Comparison of ENCODE assay signal across 12 mouse cellular contexts in the genomic region with DNA sequence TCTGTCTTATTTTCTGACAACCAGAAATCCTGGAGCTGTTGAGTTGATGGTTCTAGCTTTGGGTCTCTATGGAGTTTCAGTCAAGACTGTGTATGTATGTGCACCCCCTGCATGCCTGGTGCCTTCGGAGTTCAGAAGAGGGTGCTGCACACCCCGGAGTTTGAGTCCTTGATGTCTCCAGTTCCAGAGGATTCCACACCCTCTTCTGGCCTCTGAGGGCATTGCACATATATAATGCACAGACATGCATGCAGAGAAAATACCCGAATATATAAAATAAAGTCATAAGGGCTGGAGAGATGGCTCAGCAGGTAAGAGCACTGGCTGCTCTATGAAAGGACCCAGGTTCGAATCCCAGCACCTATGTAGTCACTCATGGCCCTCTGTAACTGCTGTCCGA. TPM values are rescaled to one million over a fixed set of nuclear protein-coding genes. Genes with fewer than 3 reads are reported as not detected.
DNase-seq lines count a peak whose midpoint lies in the region; ATAC-seq and TF ChIP-seq lines count a peak whose summit lies in the region.
"Had no signal": no experiment of that assay in that cellular context is flagged by ENCODE, and none has a peak within 500 bp of the region (broad histone marks: within the 10 kb centered on the region; RNA-seq: fewer than 3 reads in every experiment).

No protein-coding gene starts in this region.

- ATAC-seq in cerebellum, adult (ENCODE audit: insufficient number of reproducible peaks, low FRiP score, low TSS enrichment) = no peak
- no peak for ATAC-seq in limb, embryonic 11.5 days (ENCODE audit: insufficient number of reproducible peaks, low FRiP score, low TSS enrichment, low read depth)
- peak; percentile 32; the same call in 1 of the 2 replicates for ATAC-seq in megakaryocyte progenitor cell, adult 5-6 weeks (replicated peaks; ENCODE audit: poor library complexity)

- H3K9ac ChIP-seq in limb, embryonic 11.5 days (ENCODE audit: low read length) = no peak overlapping the region

- WGBS in limb, embryonic 11.5 days = 70% methylated on average over 5 of the region's 5 CpGs
- 77% methylated on average over 5 of the region's 5 CpGs for WGBS in limb, embryonic 10.5 days
- 51% methylated on average over 5 of the region's 5 CpGs for WGBS in cerebellum, adult 2 months

- TF ChIP-seq CTCF in cerebellum, adult 2 months (IDR thresholded peaks at IDR 0.05; ENCODE audit: borderline replicate concordance, insufficient read depth, low read depth, low read length) = no peak

- H3K27ac ChIP-seq in limb, embryonic 11.5 days (replicated peaks; ENCODE audit: low read depth, low read length) = no peak overlapping the region
- H3K27ac ChIP-seq in limb, embryonic 10.5 days = no peak overlapping the region
- no peak overlapping the region for H3K27ac ChIP-seq in cerebellum, adult 2 months (ENCODE audit: insufficient read depth, low read length)

- H3K36me3 ChIP-seq in limb, embryonic 11.5 days (ENCODE audit: control insufficient read depth, insufficient read depth, low read length) = no peaks in the 10 kb centered on the region
- H3K36me3 ChIP-seq in limb, embryonic 10.5 days = no peaks in the 10 kb centered on the region

- peak; percentile 22 to 39 for DNase-seq in cerebellum, postnatal 14 days
- peak; percentile 42 for DNase-seq in limb, embryonic 11.5 days (ENCODE audit: low spot score)
- no peak for DNase-seq in limb, embryonic 10.5 days (ENCODE audit: low spot score)
- peak; percentile 56 for DNase-seq in R1 (ENCODE audit: low read depth, low spot score)
- no peak for DNase-seq in natural killer cell, adult 2 months (ENCODE audit: low spot score in 2 of 2)
- DNase-seq in cerebellum, adult 2 months = no peak
- DNase-seq: layer of hippocampus, postnatal 36 days had no signal

- H3K9me3 ChIP-seq in limb, embryonic 11.5 days (ENCODE audit: control insufficient read depth, low read length) = no peaks in the 10 kb centered on the region
- no peaks in the 10 kb centered on the region for H3K9me3 ChIP-seq in limb, embryonic 10.5 days (replicated peaks)

- H3K4me2 ChIP-seq in limb, embryonic 11.5 days (ENCODE audit: low read depth, severe bottlenecking) = no peak overlapping the region

- no peaks in the 10 kb centered on the region for H3K27me3 ChIP-seq in limb, embryonic 11.5 days (ENCODE audit: control insufficient read depth, insufficient read depth, low read length)
- H3K27me3 ChIP-seq in limb, embryonic 10.5 days (ENCODE audit: low read depth, poor library complexity, severe bottlenecking) = peaks cover 12% of the 10 kb centered on the region
- H3K27me3 ChIP-seq in cerebellum, adult 2 months (ENCODE audit: control insufficient read depth, insufficient read depth, low read length) = no peaks in the 10 kb centered on the region

- H3K4me1 ChIP-seq in limb, embryonic 11.5 days (ENCODE audit: control insufficient read depth, insufficient read depth, low read length) = no peaks in the 10 kb centered on the region
- H3K4me1 ChIP-seq in limb, embryonic 10.5 days = peaks cover 9% of the 10 kb centered on the region; the same call in 1 of the 2 replicates
- H3K4me1 ChIP-seq in cerebellum, adult 2 months (ENCODE audit: control insufficient read depth, insufficient read depth, low read length) = no peaks in the 10 kb centered on the region

- TF ChIP-seq POLR2A in cerebellum, adult 2 months (IDR thresholded peaks at IDR 0.05; ENCODE audit: borderline replicate concordance, insufficient read depth, low read length) = no peak

- H3K4me3 ChIP-seq in limb, embryonic 11.5 days (ENCODE audit: low read depth, low read length) = no peak overlapping the region
- no peak overlapping the region for H3K4me3 ChIP-seq in limb, embryonic 10.5 days
- no peak overlapping the region for H3K4me3 ChIP-seq in cerebellum, adult 2 months (replicated peaks; ENCODE audit: insufficient read depth, low read depth, low read length)
- H3K4me3 ChIP-seq: megakaryocyte, embryonic 14.5 days had no signal

RNA-seq across cellular contexts. Expression of gene 1700016H13Rik, which starts 3.1 kb away (rescaled TPM):
- 0.17 TPM in 2 replicates for polyA plus RNA-seq in limb, embryonic 11.5 days (2014; fragmentation: Nextera tagmentation; extraction: Ambion mirVana)
- polyA plus RNA-seq in limb, embryonic 10.5 days (2016; fragmentation: Nextera tagmentation; extraction: Ambion mirVana) = 0.16 and 0.20 TPM in 2 replicates
- total RNA-seq in megakaryocyte progenitor cell, adult 5-6 weeks (2015) = 0.12 TPM in 1 of 2 replicates, not detected in the other
- total RNA-seq in megakaryocyte progenitor cell, adult 5-6 weeks (2017) = not detected in 2 replicates
- polyA plus RNA-seq in cerebellum, adult 2 months (2012; rRNA removed) = not detected in 2 replicates
- total RNA-seq: adrenal gland, postnatal 36 days; layer of hippocampus, postnatal 36 days had no signal
- polyA plus RNA-seq: C2C12 had no signal

RNA-seq across cellular contexts. Expression of gene Slc10a6, which starts 29.7 kb away (rescaled TPM):
- polyA plus RNA-seq in limb, embryonic 11.5 days (2014; fragmentation: Nextera tagmentation; extraction: Ambion mirVana) = 0.07 and 0.14 TPM in 2 replicates
- polyA plus RNA-seq in limb, embryonic 10.5 days (2016; fragmentation: Nextera tagmentation; extraction: Ambion mirVana) = not detected in 2 replicates
- total RNA-seq in megakaryocyte progenitor cell, adult 5-6 weeks (2015) = not detected in 2 replicates
- total RNA-seq in megakaryocyte progenitor cell, adult 5-6 weeks (2017) = not detected in 2 replicates
- polyA plus RNA-seq in cerebellum, adult 2 months (2012; rRNA removed) = 0.05 TPM in 1 of 2 replicates, not detected in the other
- total RNA-seq: layer of hippocampus, postnatal 36 days had no signal

RNA-seq across cellular contexts. Expression of gene Aff1, which starts 33.3 kb away (rescaled TPM):
- 9.1 and 10.4 TPM in 2 replicates for polyA plus RNA-seq in limb, embryonic 11.5 days (2014; fragmentation: Nextera tagmentation; extraction: Ambion mirVana)
- polyA plus RNA-seq in limb, embryonic 10.5 days (2016; fragmentation: Nextera tagmentation; extraction: Ambion mirVana) = 4.0 and 4.6 TPM in 2 replicates
- 78.6 and 86.8 TPM in 2 replicates for total RNA-seq in megakaryocyte progenitor cell, adult 5-6 weeks (2015)
- total RNA-seq in megakaryocyte progenitor cell, adult 5-6 weeks (2017) = 34.1 and 44.3 TPM in 2 replicates
- 9.3 TPM in 2 replicates for polyA plus RNA-seq in cerebellum, adult 2 months (2012; rRNA removed)

Comparison
In these comparisons a context has a peak if more than half of its experiments do, and no peak if none do; other contexts are left out.
1. DNase-seq: peak in cerebellum, postnatal 14 days (2 of 2), limb, embryonic 11.5 days (single experiment) and R1 (single experiment); none in limb, embryonic 10.5 days (single experiment), natural killer cell, adult 2 months (0 of 2) and cerebellum, adult 2 months (0 of 2).